In genomic region chr6:29484716-29485559, GRCm38 (mm10) we compare ENCODE assay signal across 8 mouse cellular contexts. TPM values are rescaled to one million over a fixed set of nuclear protein-coding genes. Genes with fewer than 3 reads are reported as not detected.
DNase-seq lines count a peak whose midpoint lies in the region; ATAC-seq lines count a peak whose summit lies in the region.

No protein-coding gene starts in this region.

- peak; percentile 84 for DNase-seq in ES-CJ7 (ENCODE audit: low read depth, low spot score)
- DNase-seq in adrenal gland, postnatal 36 days: peak; percentile 70 to 83
- peak; percentile 64 to 81 for DNase-seq in heart, postnatal 36 days
- DNase-seq in layer of hippocampus, postnatal 10 days (ENCODE audit: low spot score in 2 of 2): peak; percentile 82 to 83
- DNase-seq in lung, postnatal 4 days: peak; percentile 58 to 81
- peak; percentile 52 to 79 for DNase-seq in right cerebral cortex, postnatal 10 days (ENCODE audit: low spot score in 2 of 2)
- DNase-seq in yolk sac, embryonic 10.5 days (ENCODE audit: low spot score): peak; percentile 60

- no peaks in the 10 kb centered on the region for H3K27me3 ChIP-seq in embryonic facial prominence, embryonic 15.5 days

- intact Hi-C loops in heart, postnatal 36 days (cut with DNase I): loop anchor here (2.0 kb wide), 1 partner anchor 96 kb away; the partner anchor contains the start of gene Opn1sw

- 0 out of 2 replicates have a peak, but pooled peaks cover 5% of the 10 kb centered on the region for H3K36me3 ChIP-seq in embryonic facial prominence, embryonic 15.5 days

- no peak overlapping the region for H3K9ac ChIP-seq in embryonic facial prominence, embryonic 15.5 days

- peak overlapping the region; percentile 38 for H3K4me3 ChIP-seq in embryonic facial prominence, embryonic 15.5 days (replicated peaks)

- 13% methylated on average over 26 of the region's 26 CpGs for WGBS in embryonic facial prominence, embryonic 15.5 days

- peaks cover 8% of the 10 kb centered on the region for H3K4me1 ChIP-seq in embryonic facial prominence, embryonic 15.5 days

- H3K4me2 ChIP-seq in embryonic facial prominence, embryonic 15.5 days (replicated peaks): peak overlapping the region; percentile 77

- no peaks in the 10 kb centered on the region for H3K9me3 ChIP-seq in embryonic facial prominence, embryonic 15.5 days (replicated peaks)

- H3K27ac ChIP-seq in embryonic facial prominence, embryonic 15.5 days (replicated peaks): no peak overlapping the region

- ATAC-seq in embryonic facial prominence, embryonic 15.5 days (ENCODE audit: insufficient number of reproducible peaks, low FRiP score, low TSS enrichment, low read depth): peak; percentile 63

RNA-seq across cellular contexts. Expression of gene Atp6v1fnb, which starts 13.7 kb away (rescaled TPM):
- under 1 TPM in 1 of 2 experiments, not detected in 1; 0.43 TPM for total RNA-seq in adrenal gland, postnatal 36 days (2021)
- polyA plus RNA-seq in embryonic facial prominence, embryonic 15.5 days (2015; fragmentation: Nextera tagmentation; extraction: Ambion mirVana): not detected in 2 replicates
- not detected for total RNA-seq in heart, postnatal 36 days (2021)
- not detected for total RNA-seq in layer of hippocampus, postnatal 10 days (2021)

RNA-seq across cellular contexts. Expression of gene Atp6v1f, which starts 17.4 kb away (rescaled TPM):
- 100 to 1,000 TPM; 205 to 224 TPM for total RNA-seq in adrenal gland, postnatal 36 days (2021)
- polyA plus RNA-seq in embryonic facial prominence, embryonic 15.5 days (2015; fragmentation: Nextera tagmentation; extraction: Ambion mirVana): 243 and 252 TPM in 2 replicates
- 100 to 1,000 TPM; 105 to 107 TPM for total RNA-seq in heart, postnatal 36 days (2021)
- total RNA-seq in layer of hippocampus, postnatal 10 days (2021): 100 to 1,000 TPM; 221 to 225 TPM

RNA-seq across cellular contexts. Expression of gene Kcp, which starts 22.8 kb away (rescaled TPM):
- total RNA-seq in adrenal gland, postnatal 36 days (2021): 1 to 10 TPM; 3.5 to 4.6 TPM
- 26.2 and 28.3 TPM in 2 replicates for polyA plus RNA-seq in embryonic facial prominence, embryonic 15.5 days (2015; fragmentation: Nextera tagmentation; extraction: Ambion mirVana)
- total RNA-seq in heart, postnatal 36 days (2021): 1 to 10 TPM; 2.7 to 5.8 TPM
- 10 to 100 TPM; 10.0 to 14.4 TPM for total RNA-seq in layer of hippocampus, postnatal 10 days (2021)

RNA-seq across cellular contexts. Expression of gene Irf5, which starts 41.5 kb away (rescaled TPM):
- 1 to 10 TPM; 4.4 to 4.9 TPM for total RNA-seq in adrenal gland, postnatal 36 days (2021)
- polyA plus RNA-seq in embryonic facial prominence, embryonic 15.5 days (2015; fragmentation: Nextera tagmentation; extraction: Ambion mirVana): 6.8 and 8.2 TPM in 2 replicates
- total RNA-seq in heart, postnatal 36 days (2021): 1 to 10 TPM; 3.1 to 3.7 TPM
- total RNA-seq in layer of hippocampus, postnatal 10 days (2021): 1 to 10 TPM; 3.1 to 3.4 TPM

RNA-seq across cellular contexts. Expression of gene Flnc, which starts 51.9 kb away (rescaled TPM):
- 1 to 10 TPM; 4.7 to 5.1 TPM for total RNA-seq in adrenal gland, postnatal 36 days (2021)
- 24.0 and 28.7 TPM in 2 replicates for polyA plus RNA-seq in embryonic facial prominence, embryonic 15.5 days (2015; fragmentation: Nextera tagmentation; extraction: Ambion mirVana)
- 100 to 1,000 TPM; 205 to 216 TPM for total RNA-seq in heart, postnatal 36 days (2021)
- 1 to 10 TPM; 4.0 to 4.4 TPM for total RNA-seq in layer of hippocampus, postnatal 10 days (2021)
